Mouse (Mus musculus): ENCODE results near the gene 1700080E11Rik. TPM values are rescaled to one million over a fixed set of nuclear protein-coding genes. Genes with fewer than 3 reads are reported as not detected.

The 1700080E11Rik gene
- polyA plus RNA-seq (2014; fragmentation: Illumina TruSeq; extraction: RNeasy Lipid Tissue Mini Kit (QIAGEN cat#74804); ENCODE audit: low read depth, low replicate concordance): not detected

DNA sequence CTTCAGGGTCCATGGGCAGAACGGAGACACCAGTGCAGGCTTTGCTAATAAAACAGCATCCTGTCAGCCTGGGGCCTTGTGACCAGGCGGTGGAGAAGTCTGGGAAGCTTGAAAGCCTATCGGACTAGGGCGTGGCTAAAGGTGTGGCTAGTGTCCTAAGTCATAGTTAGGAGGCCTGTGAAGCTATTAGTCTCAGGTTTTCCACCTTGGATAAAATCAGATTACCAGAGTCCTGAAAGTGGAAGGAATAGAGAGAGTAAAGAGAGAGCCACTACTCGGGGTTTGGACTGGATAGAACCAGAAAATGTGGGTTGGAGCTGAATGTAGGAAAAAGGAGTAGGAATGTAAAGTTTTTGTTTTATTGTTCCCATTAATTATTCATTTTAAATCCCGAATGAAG is at the start of gene 1700080E11Rik:
Gene 1700080E11Rik (minus strand): TSS at position 101 of the 400 bp plus-strand sequence.

DNA sequence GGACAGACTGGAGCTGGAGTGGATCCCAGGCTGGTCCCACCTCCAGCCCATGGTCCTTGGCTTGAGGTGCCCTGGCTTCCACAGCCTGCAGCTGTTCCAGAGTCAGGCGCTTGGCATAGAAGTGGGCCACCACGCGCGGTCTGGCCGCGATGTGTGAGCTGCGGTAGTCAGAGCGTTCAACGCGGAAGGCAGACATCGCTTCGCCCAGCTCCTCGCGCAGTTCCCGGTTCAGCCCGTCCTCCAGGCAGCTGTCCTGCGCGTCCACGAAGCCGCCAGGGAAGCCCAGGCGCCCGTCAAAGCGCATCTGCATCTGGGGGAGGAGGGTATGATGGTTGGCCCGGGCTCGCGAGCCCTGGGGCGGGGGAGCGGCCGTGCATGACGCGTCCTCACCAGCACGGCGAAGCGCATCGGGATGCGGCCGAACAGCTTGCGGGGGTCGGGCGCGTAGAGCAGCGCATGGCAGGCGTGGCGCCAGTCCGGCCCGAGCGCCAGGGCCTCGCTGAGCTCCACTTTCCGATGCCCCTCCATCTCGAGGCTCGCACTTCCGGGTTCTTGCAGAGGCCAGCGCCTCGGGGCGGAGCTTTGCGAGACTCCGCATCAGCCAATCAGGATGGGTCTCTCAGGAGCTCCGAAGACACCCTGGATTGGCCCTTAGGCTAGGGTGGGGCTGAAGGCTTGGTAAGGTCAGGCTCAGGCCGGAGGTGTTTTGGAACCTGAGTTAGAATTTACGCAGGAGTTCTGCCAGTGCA is 13.5 kb downstream of the 1700080E11Rik start, which contains the start of gene Nudt16:
Gene Nudt16 (minus strand): TSS at position 572 of the 749 bp plus-strand sequence.

Other genes starting within 250 kb of the 1700080E11Rik start
- 97.8 TPM for gene Mrpl3, start 91.9 kb downstream of the 1700080E11Rik start, polyA plus RNA-seq (2014; fragmentation: Illumina TruSeq; extraction: RNeasy Lipid Tissue Mini Kit (QIAGEN cat#74804); ENCODE audit: low read depth, low replicate concordance)
- gene Nudt16, start 13.3 kb downstream of the 1700080E11Rik start, polyA plus RNA-seq (2014; fragmentation: Illumina TruSeq; extraction: RNeasy Lipid Tissue Mini Kit (QIAGEN cat#74804); ENCODE audit: low read depth, low replicate concordance): 10.8 TPM

Measured in kidney, adult 10 weeks (tissue).